Mouse (Mus musculus) heart, embryonic 16.5 days (tissue): ENCODE data around the gene Espnl. TPM values are rescaled to one million over a fixed set of nuclear protein-coding genes. Genes with fewer than 3 reads are reported as not detected.

Source experiments
- ATAC-seq: fragments of 200-750 bp; cut with Nextera tagmentation; replicated peaks from 2 replicates; pipeline ENCODE4 v1.8.0; 2017; ENCODE audit warnings: moderate number of reproducible peaks; ENCODE audit not compliant: insufficient read depth, low FRiP score; ENCODE audit errors: extremely low read depth
- H3K27ac ChIP-seq: fragments of 300-500 bp; sonication (generic); 2 replicates; pipeline ENCODE4 v1.5.1; 2014; ENCODE audit warnings: mild to moderate bottlenecking, low read length, control low read depth, moderate library complexity
- H3K27me3 ChIP-seq: fragments of 300-500 bp; sonication (generic); 2 replicates; pipeline ENCODE4 v1.6.1; 2014; ENCODE audit warnings: low read length, mixed read lengths; ENCODE audit not compliant: control insufficient read depth, insufficient read depth
- H3K36me3 ChIP-seq: fragments of 300-500 bp; sonication (generic); 2 replicates; pipeline ENCODE4 v1.6.1; 2014; ENCODE audit not compliant: control insufficient read depth, insufficient read depth
- H3K4me1 ChIP-seq: fragments of 300-500 bp; sonication (generic); 2 replicates; pipeline ENCODE4 v1.6.1; 2014; ENCODE audit warnings: low read length, mixed read lengths; ENCODE audit not compliant: control insufficient read depth, insufficient read depth
- H3K4me2 ChIP-seq: fragments of 300-500 bp; sonication (generic); 2 replicates; pipeline ENCODE4 v1.6.1; 2014; ENCODE audit warnings: low read depth, mild to moderate bottlenecking, control low read depth, low read length
- H3K4me3 ChIP-seq: fragments of 300-500 bp; sonication (generic); 2 replicates; pipeline ENCODE4 v1.5.1; 2014; ENCODE audit warnings: mild to moderate bottlenecking, control low read depth, low read length
- H3K9ac ChIP-seq: fragments of 300-500 bp; sonication (generic); 2 replicates; pipeline ENCODE4 v1.6.1; 2014; ENCODE audit warnings: low read length, control low read depth
- H3K9me3 ChIP-seq: fragments of 300-500 bp; sonication (generic); replicated peaks from 2 replicates; pipeline ENCODE4 v1.6.1; 2016; ENCODE audit warnings: low read length; ENCODE audit not compliant: control insufficient read depth
- WGBS: fragments of 180-500 bp; shearing (Covaris S2); extraction: QIAGEN DNeasy Blood & Tissue Kit; methylation state at CpG from one replicate; pipeline ENCODE4 v1.1.7; 2014; 5-methylcytosine and 5-hydroxymethylcytosine counted together
- polyA plus RNA-seq: library from polyadenylated mRNA; unstranded; fragments of >200 nt; fragmentation: Nextera tagmentation; extraction: Ambion mirVana; gene quantifications from 2 replicates; pipeline ENCODE4 v1.2.1, GENCODE M21; 2015

Espnl gene
- polyA plus RNA-seq, 1 experiment from 2014 or later, result 0.07 TPM

GRCm38 (mm10) chr1:91365816-91366214, 43.9 kb downstream of the Espnl start:
- peak overlapping the region; percentile 78 for H3K9ac ChIP-seq
- H3K4me1 ChIP-seq, result peaks cover 4% of the 10 kb centered on the region; the same call in 1 of the 2 replicates
- no peak for ATAC-seq
- peak overlapping the region; percentile 59 for H3K4me3 ChIP-seq
- 29% methylated on average over 8 of the region's 8 CpGs for WGBS
- H3K27me3 ChIP-seq, result no peaks in the 10 kb centered on the region
- peaks cover 10% of the 10 kb centered on the region for H3K9me3 ChIP-seq
- peaks cover 18% of the 10 kb centered on the region for H3K36me3 ChIP-seq
- peak overlapping the region; percentile 95 for H3K4me2 ChIP-seq
- H3K27ac ChIP-seq, result no peak overlapping the region

GRCm38 (mm10) chr1:91366215-91367108, 44.6 kb downstream of the Espnl start, which contains the start of gene Erfe:
Gene Erfe, plus strand, starts transcription at chr1:91366430.
- Histone ChIP-seq H3K4me2 (peak within 1 kb of the TSS; percentile 95), H3K9me3 (peaks cover 10% of the 10 kb centered on the region), H3K27me3 (no peaks in the 10 kb centered on the region), H3K27ac (no peak within 1 kb of the TSS), H3K4me3 (peak within 1 kb of the TSS; percentile 59), H3K36me3 (peaks cover 13% of the 10 kb centered on the region), H3K4me1 (peaks cover 4% of the 10 kb centered on the region; the same call in 1 of the 2 replicates), H3K9ac (peak within 1 kb of the TSS; percentile 78)
- WGBS, result 3% methylated on average over 64 of the region's 68 CpGs
- ATAC-seq, result peak; percentile 39; the same call in 1 of the 2 replicates

GRCm38 (mm10) chr1:91367295-91367694, 45.4 kb downstream of the Espnl start:
- Histone ChIP-seq H3K9me3 (peaks cover 9% of the 10 kb centered on the region), H3K4me1 (peaks cover 4% of the 10 kb centered on the region; the same call in 1 of the 2 replicates), H3K9ac (no peak overlapping the region), H3K4me2 (no peak overlapping the region), H3K27me3 (no peaks in the 10 kb centered on the region), H3K4me3 (no peak overlapping the region), H3K36me3 (peaks cover 13% of the 10 kb centered on the region), H3K27ac (no peak overlapping the region)
- 97% methylated on average over 3 of the region's 3 CpGs for WGBS
- no peak for ATAC-seq

GRCm38 (mm10) chr1:91369408-91369807, 47.5 kb downstream of the Espnl start:
- Histone ChIP-seq H3K36me3 (peaks cover 28% of the 10 kb centered on the region), H3K4me1 (peaks cover 4% of the 10 kb centered on the region; the same call in 1 of the 2 replicates), H3K27me3 (no peaks in the 10 kb centered on the region), H3K4me3 (no peak overlapping the region), H3K4me2 (no peak overlapping the region), H3K9me3 (peaks cover 1% of the 10 kb centered on the region; the same call in 1 of the 2 replicates), H3K9ac (no peak overlapping the region), H3K27ac (no peak overlapping the region)
- 78% methylated on average over 4 of the region's 4 CpGs for WGBS
- no peak for ATAC-seq

- H3K4me2 ChIP-seq, result no peak overlapping the region
- peaks cover 4% of the 10 kb centered on the region; the same call in 1 of the 2 replicates for H3K4me1 ChIP-seq
- no peaks in the 10 kb centered on the region for H3K9me3 ChIP-seq
- 79% methylated on average over 23 of the region's 23 CpGs for WGBS
- ATAC-seq, result no peak
- no peak overlapping the region for H3K27ac ChIP-seq
- no peak overlapping the region for H3K4me3 ChIP-seq
- H3K36me3 ChIP-seq, result peaks cover 34% of the 10 kb centered on the region
- H3K27me3 ChIP-seq, result no peaks in the 10 kb centered on the region
- no peak overlapping the region for H3K9ac ChIP-seq
Observed at GRCm38 (mm10) chr1:91370055-91370454, 48.2 kb downstream of the Espnl start.

- ATAC-seq, result no peak
- peaks cover 5% of the 10 kb centered on the region for H3K4me1 ChIP-seq
- no peaks in the 10 kb centered on the region for H3K27me3 ChIP-seq
- H3K36me3 ChIP-seq, result peaks cover 60% of the 10 kb centered on the region
- no peak overlapping the region for H3K4me3 ChIP-seq
- 92% methylated on average over 6 of the region's 6 CpGs for WGBS
- no peaks in the 10 kb centered on the region for H3K9me3 ChIP-seq
- no peak overlapping the region for H3K4me2 ChIP-seq
- H3K27ac ChIP-seq, result no peak overlapping the region
- no peak overlapping the region for H3K9ac ChIP-seq
Observed at GRCm38 (mm10) chr1:91373414-91373835, 51.5 kb downstream of the Espnl start.

GRCm38 (mm10) chr1:91380453-91381090, 58.7 kb downstream of the Espnl start:
- 57% methylated on average over 7 of the region's 7 CpGs for WGBS
- Histone ChIP-seq H3K4me3 (no peak overlapping the region), H3K9ac (no peak overlapping the region), H3K36me3 (peaks cover 76% of the 10 kb centered on the region), H3K4me2 (no peak overlapping the region), H3K9me3 (no peaks in the 10 kb centered on the region), H3K27ac (no peak overlapping the region), H3K27me3 (no peaks in the 10 kb centered on the region), H3K4me1 (peaks cover 13% of the 10 kb centered on the region)
- no peak; the same call in 1 of the 2 replicates for ATAC-seq

GRCm38 (mm10) chr1:91381091-91381471, 59.2 kb downstream of the Espnl start:
- H3K9ac ChIP-seq, result no peak overlapping the region
- H3K4me3 ChIP-seq, result no peak overlapping the region
- peaks cover 73% of the 10 kb centered on the region for H3K36me3 ChIP-seq
- no peaks in the 10 kb centered on the region for H3K9me3 ChIP-seq
- H3K4me2 ChIP-seq, result no peak overlapping the region
- WGBS, result 90% methylated on average over 4 of the region's 4 CpGs
- no peak overlapping the region for H3K27ac ChIP-seq
- H3K4me1 ChIP-seq, result peaks cover 13% of the 10 kb centered on the region
- ATAC-seq, result no peak
- no peaks in the 10 kb centered on the region for H3K27me3 ChIP-seq

- Histone ChIP-seq H3K4me2 (no peak overlapping the region), H3K9me3 (no peaks in the 10 kb centered on the region), H3K4me3 (no peak overlapping the region), H3K27me3 (no peaks in the 10 kb centered on the region), H3K36me3 (peaks cover 48% of the 10 kb centered on the region), H3K27ac (no peak overlapping the region), H3K9ac (no peak overlapping the region), H3K4me1 (0 out of 2 replicates have a peak, but pooled peaks cover 2% of the 10 kb centered on the region)
- ATAC-seq, result no peak
- WGBS, result 90% methylated on average over 5 of the region's 5 CpGs
Observed at GRCm38 (mm10) chr1:91390369-91390768, 68.5 kb downstream of the Espnl start.
